Mouse (Mus musculus) limb, embryonic 12.5 days (tissue): ENCODE measurements around the gene Aldh16a1. TPM values are rescaled to one million over a fixed set of nuclear protein-coding genes. Genes with fewer than 3 reads are reported as not detected.
"Not testable (repeated sequence)": the region's sequence is repeated elsewhere in the genome, so short reads cannot be mapped to it uniquely, and the experiment has no call there.

ENCODE experiments used
- ATAC-seq: fragments of 200-750 bp; cut with Nextera tagmentation; 2 replicates; pipeline ENCODE4 v1.8.0; 2017; ENCODE audit warnings: low read depth, moderate TSS enrichment; ENCODE audit not compliant: insufficient number of reproducible peaks, insufficient read depth, low FRiP score, low TSS enrichment
- H3K27ac ChIP-seq: fragments of 300-500 bp; sonication (generic); 2 replicates; pipeline ENCODE4 v1.5.1; 2016; ENCODE audit warnings: mild to moderate bottlenecking, moderate library complexity
- H3K27me3 ChIP-seq: fragments of 300-500 bp; sonication (generic); 2 replicates; pipeline ENCODE4 v1.6.1; 2016; ENCODE audit warnings: mild to moderate bottlenecking, moderate library complexity
- H3K36me3 ChIP-seq: fragments of 300-500 bp; sonication (generic); 2 replicates; pipeline ENCODE4 v1.6.1; 2016; ENCODE audit warnings: mild to moderate bottlenecking, moderate library complexity
- H3K4me1 ChIP-seq: fragments of 300-500 bp; sonication (generic); replicated peaks from 2 replicates; pipeline ENCODE4 v1.6.1; 2016
- H3K4me2 ChIP-seq: fragments of 300-500 bp; sonication (generic); 2 replicates; pipeline ENCODE4 v1.6.1; 2016; ENCODE audit warnings: mild to moderate bottlenecking, moderate library complexity
- H3K4me3 ChIP-seq: fragments of 300-500 bp; sonication (generic); replicated peaks from 2 replicates; pipeline ENCODE4 v1.5.1; 2016; ENCODE audit warnings: mild to moderate bottlenecking
- H3K9ac ChIP-seq: fragments of 300-500 bp; sonication (generic); replicated peaks from 2 replicates; pipeline ENCODE4 v1.6.1; 2016; ENCODE audit warnings: mild to moderate bottlenecking, moderate library complexity
- H3K9me3 ChIP-seq: fragments of 300-500 bp; sonication (generic); 2 replicates; pipeline ENCODE4 v1.6.1; 2016; ENCODE audit warnings: mild to moderate bottlenecking, moderate library complexity
- WGBS: fragments of 180-500 bp; shearing (Covaris S2); methylation state at CpG from one replicate; pipeline ENCODE4 v1.1.7; 2016; 5-methylcytosine and 5-hydroxymethylcytosine counted together
- polyA plus RNA-seq: library from polyadenylated mRNA; unstranded; fragments of >200 nt; fragmentation: Nextera tagmentation; extraction: Ambion mirVana; gene quantifications from 2 replicates; pipeline ENCODE4 v1.2.1, GENCODE M21; 2016

Gene Aldh16a1
- polyA plus RNA-seq, 1 experiment from 2014 or later: 51.4 TPM

GRCm38 (mm10) chr7:45098541-45099240 lies 55.7 kb downstream of the Aldh16a1 start:
- H3K4me2 ChIP-seq: no peak overlapping the region
- no peak overlapping the region for H3K9ac ChIP-seq
- no peak overlapping the region for H3K4me3 ChIP-seq
- ATAC-seq: no peak
- no peaks in the 10 kb centered on the region for H3K36me3 ChIP-seq
- no peaks in the 10 kb centered on the region for H3K9me3 ChIP-seq
- H3K27ac ChIP-seq: no peak overlapping the region
- 92% methylated on average over 8 of the region's 8 CpGs for WGBS
- H3K4me1 ChIP-seq: peaks cover 22% of the 10 kb centered on the region
- H3K27me3 ChIP-seq: no peaks in the 10 kb centered on the region

DNA sequence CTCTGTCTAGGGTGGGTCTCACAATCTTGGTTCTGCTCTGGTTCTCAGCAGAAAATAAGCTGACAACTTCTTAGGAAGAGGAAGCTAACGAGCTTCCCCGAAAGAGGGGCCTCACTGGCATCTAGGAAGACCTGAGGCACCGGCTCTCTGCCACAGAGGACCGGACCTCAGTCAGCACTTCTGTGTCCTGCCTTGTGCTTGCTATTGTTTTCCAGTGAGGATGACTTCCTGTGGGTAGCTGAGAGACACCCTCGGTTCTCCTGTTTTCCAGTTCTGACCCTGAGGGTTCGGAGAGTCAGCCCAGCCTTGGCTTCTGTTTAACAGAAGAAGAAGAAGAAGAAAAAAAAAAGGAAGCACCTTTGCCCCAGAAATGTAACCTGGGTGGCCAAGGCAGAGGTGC lies 56.9 kb downstream of the Aldh16a1 start:
- H3K27me3 ChIP-seq: no peaks in the 10 kb centered on the region
- H3K36me3 ChIP-seq: no peaks in the 10 kb centered on the region
- WGBS: 60% methylated on average over 6 of the region's 6 CpGs
- no peak for ATAC-seq
- H3K9ac ChIP-seq: no peak overlapping the region
- no peak overlapping the region for H3K4me2 ChIP-seq
- H3K4me3 ChIP-seq: no peak overlapping the region
- H3K9me3 ChIP-seq: no peaks in the 10 kb centered on the region
- peaks cover 21% of the 10 kb centered on the region for H3K4me1 ChIP-seq
- no peak overlapping the region for H3K27ac ChIP-seq

- not testable (repeated sequence) for H3K9me3 ChIP-seq, H3K4me2 ChIP-seq, H3K36me3 ChIP-seq, H3K4me3 ChIP-seq, H3K27me3 ChIP-seq, H3K27ac ChIP-seq, H3K9ac ChIP-seq, ATAC-seq
- H3K4me1 ChIP-seq: peaks cover 26% of the 10 kb centered on the region
- WGBS: 95% methylated on average over 14 of the region's 14 CpGs
Observed at GRCm38 (mm10) chr7:45095965-45096364, 58.4 kb downstream of the Aldh16a1 start.

GRCm38 (mm10) chr7:45095367-45095766 lies 59.0 kb downstream of the Aldh16a1 start:
- Histone ChIP-seq H3K9me3 (no peaks in the 10 kb centered on the region), H3K36me3 (no peaks in the 10 kb centered on the region), H3K4me1 (peaks cover 31% of the 10 kb centered on the region), H3K9ac (no peak overlapping the region), H3K4me3 (no peak overlapping the region), H3K27me3 (no peaks in the 10 kb centered on the region), H3K4me2 (no peak overlapping the region), H3K27ac (no peak overlapping the region)
- no peak for ATAC-seq
- 64% methylated on average over 6 of the region's 6 CpGs for WGBS

- H3K4me2 ChIP-seq: 0 out of 2 replicates have a peak overlapping the region, but pooled peaks have one; percentile 23
- peak overlapping the region; percentile 91 for H3K27ac ChIP-seq
- no peaks in the 10 kb centered on the region for H3K36me3 ChIP-seq
- no peak for ATAC-seq
- H3K4me3 ChIP-seq: no peak overlapping the region
- H3K27me3 ChIP-seq: no peaks in the 10 kb centered on the region
- H3K4me1 ChIP-seq: peaks cover 35% of the 10 kb centered on the region
- 6% methylated on average over 7 of the region's 7 CpGs for WGBS
- H3K9ac ChIP-seq: no peak overlapping the region
- H3K9me3 ChIP-seq: no peaks in the 10 kb centered on the region
Observed at GRCm38 (mm10) chr7:45094121-45094520, 60.3 kb downstream of the Aldh16a1 start.

DNA sequence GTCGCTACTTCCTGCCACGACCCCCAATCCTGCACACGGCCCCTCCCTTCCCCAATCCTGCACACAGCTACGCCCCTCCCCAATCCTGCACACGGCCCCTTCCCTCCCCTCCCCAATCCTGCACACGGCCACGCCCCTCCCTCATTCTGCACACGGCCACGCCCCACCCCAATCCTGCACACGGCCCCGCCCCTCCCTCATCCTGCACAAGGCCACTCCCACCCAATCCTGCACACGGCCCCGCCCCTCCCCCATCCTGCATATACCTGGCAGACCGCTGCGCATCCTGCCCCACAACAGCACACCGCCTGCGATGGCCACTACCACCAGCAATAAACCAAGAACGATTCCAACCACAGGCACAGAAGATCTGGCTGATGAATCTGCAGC lies 60.9 kb downstream of the Aldh16a1 start:
- ATAC-seq: no peak
- Histone ChIP-seq H3K4me1 (peaks cover 35% of the 10 kb centered on the region), H3K4me2 (peak overlapping the region; percentile 23; the same call in 1 of the 2 replicates), H3K4me3 (no peak overlapping the region), H3K27me3 (no peaks in the 10 kb centered on the region), H3K9me3 (no peaks in the 10 kb centered on the region), H3K9ac (no peak overlapping the region), H3K36me3 (peaks cover 4% of the 10 kb centered on the region), H3K27ac (peak overlapping the region; percentile 91)
- 21% methylated on average over 17 of the region's 18 CpGs for WGBS

DNA sequence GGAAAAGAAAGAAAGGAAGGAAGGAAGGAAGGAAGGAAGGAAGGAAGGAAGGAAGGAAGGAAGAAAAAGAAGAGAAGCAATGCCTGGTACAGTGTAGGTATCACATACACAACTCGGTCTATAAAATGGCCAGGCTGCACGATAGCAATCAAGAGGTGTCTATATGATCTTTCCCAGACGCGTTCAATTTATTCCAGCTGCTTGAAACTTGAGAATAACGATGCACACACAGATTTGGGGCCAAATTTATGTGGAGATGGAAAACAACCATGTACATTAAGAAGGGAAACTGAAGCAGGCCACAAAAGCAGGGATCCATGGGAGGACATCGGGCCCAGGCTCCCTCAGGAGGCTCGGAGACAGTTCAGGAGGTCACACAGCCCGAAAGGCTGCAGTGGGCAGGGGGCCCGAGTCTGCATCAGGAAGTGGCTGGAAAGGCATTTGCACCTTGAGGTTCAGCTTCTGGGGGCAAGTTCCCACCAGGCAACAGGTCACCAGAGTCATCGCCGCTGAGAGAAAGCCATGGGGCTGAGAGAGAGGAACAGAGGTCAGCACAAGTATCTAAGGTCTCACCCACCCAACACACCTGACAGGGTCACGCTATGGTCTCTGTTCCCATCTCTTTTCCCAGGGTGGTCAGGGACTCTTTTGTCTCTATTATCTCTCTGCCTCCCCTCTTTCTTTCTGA lies 61.4 kb downstream of the Aldh16a1 start:
- H3K27me3 ChIP-seq: no peaks in the 10 kb centered on the region
- no peak overlapping the region for H3K9ac ChIP-seq
- H3K9me3 ChIP-seq: no peaks in the 10 kb centered on the region
- H3K4me1 ChIP-seq: peaks cover 35% of the 10 kb centered on the region
- H3K27ac ChIP-seq: peak overlapping the region; percentile 91
- 22% methylated on average over 12 of the region's 12 CpGs for WGBS
- no peak overlapping the region for H3K4me3 ChIP-seq
- no peak for ATAC-seq
- H3K36me3 ChIP-seq: peaks cover 10% of the 10 kb centered on the region
- peak overlapping the region; percentile 23; the same call in 1 of the 2 replicates for H3K4me2 ChIP-seq

GRCm38 (mm10) chr7:45092048-45092447 lies 62.3 kb downstream of the Aldh16a1 start, which contains the start of gene Rcn3:
Gene Rcn3 (minus strand): TSS chr7:45092221.
- peaks cover 19% of the 10 kb centered on the region for H3K36me3 ChIP-seq
- H3K4me2 ChIP-seq: peak within 1 kb of the TSS; percentile 85
- H3K4me1 ChIP-seq: peaks cover 35% of the 10 kb centered on the region
- under 1% methylated on average over 16 of the region's 16 CpGs for WGBS
- peak within 1 kb of the TSS; percentile 82 for H3K9ac ChIP-seq
- H3K9me3 ChIP-seq: no peaks in the 10 kb centered on the region
- H3K27ac ChIP-seq: peak within 1 kb of the TSS; percentile 94
- peak within 1 kb of the TSS; percentile 67 for H3K4me3 ChIP-seq
- no peaks in the 10 kb centered on the region for H3K27me3 ChIP-seq
- peak; percentile 83 for ATAC-seq

- Histone ChIP-seq H3K4me1 (peaks cover 35% of the 10 kb centered on the region), H3K27ac (peak overlapping the region; percentile 94), H3K27me3 (no peaks in the 10 kb centered on the region), H3K4me2 (peak overlapping the region; percentile 85), H3K36me3 (peaks cover 26% of the 10 kb centered on the region), H3K9me3 (no peaks in the 10 kb centered on the region), H3K9ac (peak overlapping the region; percentile 82), H3K4me3 (peak overlapping the region; percentile 67)
- 9% methylated on average over 35 of the region's 35 CpGs for WGBS
- peak; percentile 29; the same call in 1 of the 2 replicates for ATAC-seq
Observed at GRCm38 (mm10) chr7:45091001-45091990, 63.1 kb downstream of the Aldh16a1 start.
